In the genomic region with DNA sequence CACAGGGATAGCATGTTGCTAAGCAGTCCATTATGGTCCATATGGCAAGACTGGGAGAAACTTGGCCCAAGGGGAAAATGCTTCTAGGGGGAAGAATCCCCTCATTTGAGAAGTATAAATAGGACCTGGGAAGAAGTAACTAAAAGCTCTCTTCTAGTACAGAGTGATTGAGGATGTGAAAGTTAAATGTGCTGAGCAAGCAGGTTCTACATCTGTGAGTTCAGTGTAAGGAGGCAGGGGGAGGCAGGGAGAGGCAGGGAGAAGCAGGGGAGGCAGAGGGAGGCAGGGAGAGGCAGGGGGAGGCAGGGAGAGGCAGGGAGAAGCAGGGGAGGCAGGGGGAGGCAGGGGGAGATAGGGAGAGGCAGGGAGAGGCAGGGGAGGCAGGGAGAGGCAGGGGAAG, we compare ENCODE assay signal across 20 mouse cellular contexts. TPM values are rescaled to one million over a fixed set of nuclear protein-coding genes. Genes with fewer than 3 reads are reported as not detected.
A peak's percentile ranks its signal among the peaks of the same experiment; 100 is the strongest.
DNase-seq lines count a peak whose midpoint lies in the region; ATAC-seq and TF ChIP-seq lines count a peak whose summit lies in the region.
"Had no signal": no experiment of that assay in that cellular context is flagged by ENCODE, and none has a peak within 500 bp of the region (broad histone marks: within the 10 kb centered on the region; RNA-seq: fewer than 3 reads in every experiment).

No protein-coding gene starts in this region.

- TF ChIP-seq CTCF in lung, embryonic 14.5 days (IDR thresholded peaks at IDR 0.05; ENCODE audit: low read depth), result no peak

- DNase-seq in heart, adult 11 months, result peak; percentile 74
- peak; percentile 33 for DNase-seq in lung, embryonic 14.5 days
- no peak for DNase-seq in lung, postnatal 25 days (ENCODE audit: low spot score)
- no peak for DNase-seq in ES-E14 (ENCODE audit: low read depth, low spot score)
- no peak for DNase-seq in gastrocnemius, adult 18-20 months (ENCODE audit: low spot score)
- DNase-seq: adrenal gland, postnatal 10 days; cerebellum, adult 11-12 months; cerebellum, adult 9-10 months; cerebellum, postnatal 25 days; gastrocnemius, adult 2 months; gastrocnemius, postnatal 25 days had no signal

- H3K9ac ChIP-seq in heart, embryonic 11.5 days (ENCODE audit: low read depth, low read length), result no peak overlapping the region
- no peak overlapping the region for H3K9ac ChIP-seq in lung, embryonic 14.5 days
- H3K9ac ChIP-seq in ES-E14 (ENCODE audit: insufficient read depth, low read depth, low read length, poor library complexity, severe bottlenecking), result no peak overlapping the region
- H3K9ac ChIP-seq in midbrain, embryonic 13.5 days (replicated peaks), result no peak overlapping the region
- H3K9ac ChIP-seq: heart, embryonic 12.5 days; hindbrain, embryonic 14.5 days; intestine, embryonic 15.5 days had no signal

- in situ Hi-C loops in ES-E14 (cut with MboI; ENCODE audit: low sequenced_read_pairs in 2 of 2, unreplicated experiment in 2 of 2), result no loop called here

- ATAC-seq in heart, embryonic 11.5 days (replicated peaks; ENCODE audit: insufficient number of reproducible peaks, low FRiP score, low TSS enrichment), result no peak
- no peak for ATAC-seq in lung, embryonic 14.5 days (ENCODE audit: insufficient read depth)
- ATAC-seq in granulocyte monocyte progenitor cell, adult 5-6 weeks (replicated peaks; ENCODE audit: poor library complexity, severe bottlenecking), result peak; percentile 55; the same call in 1 of the 2 replicates
- no peak for ATAC-seq in midbrain, embryonic 13.5 days
- ATAC-seq: forebrain, embryonic 16.5 days; intestine, embryonic 15.5 days had no signal

- H3K27ac ChIP-seq in heart, embryonic 11.5 days (ENCODE audit: low read depth, low read length), result no peak overlapping the region
- H3K27ac ChIP-seq in lung, embryonic 14.5 days (ENCODE audit: low read depth), result no peak overlapping the region
- no peak overlapping the region for H3K27ac ChIP-seq in ES-E14 (ENCODE audit: insufficient read depth, low read depth, low read length, poor library complexity, severe bottlenecking)
- no peak overlapping the region for H3K27ac ChIP-seq in midbrain, embryonic 13.5 days
- H3K27ac ChIP-seq: gastrocnemius, adult 2 months; heart, adult 2 months; hindbrain, embryonic 10.5 days; hindbrain, embryonic 14.5 days; intestine, embryonic 15.5 days had no signal

- H3K27me3 ChIP-seq in heart, embryonic 11.5 days (ENCODE audit: control insufficient read depth, insufficient read depth, low read length), result no peaks in the 10 kb centered on the region
- H3K27me3 ChIP-seq in lung, embryonic 14.5 days (ENCODE audit: insufficient read depth, low read length), result no peaks in the 10 kb centered on the region
- no peaks in the 10 kb centered on the region for H3K27me3 ChIP-seq in midbrain, embryonic 13.5 days
- H3K27me3 ChIP-seq: intestine, embryonic 15.5 days had no signal

- no peak overlapping the region for H3K4me2 ChIP-seq in heart, embryonic 11.5 days
- H3K4me2 ChIP-seq in lung, embryonic 14.5 days, result no peak overlapping the region
- no peak overlapping the region for H3K4me2 ChIP-seq in midbrain, embryonic 13.5 days (replicated peaks)
- H3K4me2 ChIP-seq: heart, embryonic 12.5 days; hindbrain, embryonic 14.5 days; intestine, embryonic 15.5 days had no signal

- no peaks in the 10 kb centered on the region for H3K36me3 ChIP-seq in heart, embryonic 11.5 days (ENCODE audit: control insufficient read depth, insufficient read depth, low read length)
- H3K36me3 ChIP-seq in lung, embryonic 14.5 days (ENCODE audit: insufficient read depth), result no peaks in the 10 kb centered on the region
- no peaks in the 10 kb centered on the region for H3K36me3 ChIP-seq in ES-E14 (ENCODE audit: control insufficient read depth, insufficient read depth, low read length, poor library complexity, severe bottlenecking)
- no peaks in the 10 kb centered on the region for H3K36me3 ChIP-seq in midbrain, embryonic 13.5 days
- H3K36me3 ChIP-seq: heart, embryonic 12.5 days; hindbrain, embryonic 10.5 days; intestine, embryonic 15.5 days had no signal

- no peak overlapping the region for H3K4me3 ChIP-seq in heart, embryonic 11.5 days (ENCODE audit: low read depth, low read length)
- no peak overlapping the region for H3K4me3 ChIP-seq in lung, embryonic 14.5 days (ENCODE audit: low read depth, low read length)
- no peak overlapping the region for H3K4me3 ChIP-seq in ES-E14 (ENCODE audit: insufficient read depth in 1 of 2, low read depth in 1 of 2, low read length in 2 of 2, poor library complexity in 1 of 2, severe bottlenecking in 1 of 2)
- H3K4me3 ChIP-seq in midbrain, embryonic 13.5 days (replicated peaks), result no peak overlapping the region
- H3K4me3 ChIP-seq: gastrocnemius, adult 2 months; heart, adult 2 months; heart, embryonic 12.5 days; hindbrain, embryonic 10.5 days; intestine, embryonic 15.5 days had no signal

- H3K4me1 ChIP-seq in heart, embryonic 11.5 days (ENCODE audit: control insufficient read depth, insufficient read depth, low read length), result 0 out of 2 replicates have a peak, but pooled peaks cover 3% of the 10 kb centered on the region
- peaks cover 5% of the 10 kb centered on the region for H3K4me1 ChIP-seq in lung, embryonic 14.5 days (ENCODE audit: insufficient read depth)
- no peaks in the 10 kb centered on the region for H3K4me1 ChIP-seq in ES-E14 (ENCODE audit: control insufficient read depth in 2 of 2, insufficient read depth in 2 of 2, low read length in 2 of 2, poor library complexity in 1 of 2)
- H3K4me1 ChIP-seq in midbrain, embryonic 13.5 days (replicated peaks), result 0 out of 2 replicates have a peak, but pooled peaks cover 3% of the 10 kb centered on the region

- H3K9me3 ChIP-seq in heart, embryonic 11.5 days (replicated peaks; ENCODE audit: control insufficient read depth, low read length), result no peaks in the 10 kb centered on the region
- no peaks in the 10 kb centered on the region for H3K9me3 ChIP-seq in lung, embryonic 14.5 days (ENCODE audit: low read depth, low read length)
- H3K9me3 ChIP-seq in ES-E14 (ENCODE audit: control insufficient read depth, insufficient read depth, low read depth, low read length), result no peaks in the 10 kb centered on the region
- no peaks in the 10 kb centered on the region for H3K9me3 ChIP-seq in midbrain, embryonic 13.5 days
- H3K9me3 ChIP-seq: heart, embryonic 12.5 days; hindbrain, embryonic 10.5 days; intestine, embryonic 15.5 days had no signal

TF ChIP-seq in ES-E14, 5 proteins besides CTCF, POLR2A, EP300 and RAD21:
- peak; percentile 77 for TF ChIP-seq MAFK (IDR thresholded peaks at IDR 0.05; ENCODE audit: insufficient read depth, low read depth, low read length)
- TF ChIP-seq ZNF384 (IDR thresholded peaks at IDR 0.05; ENCODE audit: low read depth, low read length), result no peak
TF ChIP-seq in ES-E14: peak in this region for 1.

RNA-seq across cellular contexts. Expression of a gene that starts 59.9 kb away (rescaled TPM):
- 10.3 and 10.7 TPM in 2 replicates for polyA plus RNA-seq in heart, embryonic 11.5 days (2014; fragmentation: Nextera tagmentation; extraction: Ambion mirVana)
- 27.6 and 29.4 TPM in 2 replicates for polyA plus RNA-seq in lung, embryonic 14.5 days (2014; fragmentation: Nextera tagmentation; extraction: Ambion mirVana)
- total RNA-seq in ES-E14 (2012; rRNA removed), result 0.26 and 0.40 TPM in 2 replicates
- not detected in 2 replicates for total RNA-seq in granulocyte monocyte progenitor cell, adult 5-6 weeks (2014; fragmentation: Nextera tagmentation)
- 0.04 and 0.15 TPM in 2 replicates for total RNA-seq in granulocyte monocyte progenitor cell, adult 5-6 weeks (2017)
- polyA plus RNA-seq in midbrain, embryonic 13.5 days (2015; fragmentation: Nextera tagmentation; extraction: Ambion mirVana), result 3.4 and 5.7 TPM in 2 replicates
- total RNA-seq in gastrocnemius, adult 18-20 months (2021), result 1 to 10 TPM; 1.6 to 1.7 TPM

Comparison
In these comparisons a context has a peak if more than half of its experiments do, and no peak if none do; other contexts are left out.
1. DNase-seq: peak in heart, adult 11 months (single experiment) and lung, embryonic 14.5 days (single experiment); none in lung, postnatal 25 days (single experiment), ES-E14 (single experiment) and gastrocnemius, adult 18-20 months (single experiment).